Mouse (Mus musculus) Muller cell, postnatal 12 days (primary cell): ENCODE measurements at regions not wholly inside any gene's neighbourhood (a gene's known extent, or its start where the extent isn't known, plus 50 kb on each side); places are given as distances from the start of the nearest gene placed in this dataset.
A peak's percentile ranks its signal among the peaks of the same experiment; 100 is the strongest.

ENCODE experiments used
- DNase-seq: peaks from one replicate; pipeline ENCODE4 v3.0.0-alpha.2; 2015; ENCODE audit errors: inconsistent ontology term

DNA sequence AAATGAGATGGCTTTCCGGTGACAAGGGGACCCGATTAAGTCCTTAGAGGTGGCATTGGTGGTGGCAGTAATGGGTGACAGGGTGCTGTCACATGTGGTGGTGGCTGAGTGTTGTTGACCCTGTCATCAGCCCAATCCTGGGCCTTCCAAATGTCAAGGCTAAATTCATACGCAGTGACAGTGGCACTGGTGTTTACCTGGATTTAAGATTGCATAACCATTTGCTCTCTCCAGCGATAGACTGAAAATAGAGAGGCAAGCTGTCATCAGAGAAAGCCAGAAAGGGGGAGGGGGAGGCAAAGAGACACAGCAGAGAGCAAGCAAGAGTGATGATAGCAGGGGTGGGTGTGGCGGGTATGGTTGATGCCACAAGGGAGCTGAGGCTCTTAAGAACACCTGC is 215.1 kb downstream of the Suds3 start:
- no peak for DNase-seq

DNA sequence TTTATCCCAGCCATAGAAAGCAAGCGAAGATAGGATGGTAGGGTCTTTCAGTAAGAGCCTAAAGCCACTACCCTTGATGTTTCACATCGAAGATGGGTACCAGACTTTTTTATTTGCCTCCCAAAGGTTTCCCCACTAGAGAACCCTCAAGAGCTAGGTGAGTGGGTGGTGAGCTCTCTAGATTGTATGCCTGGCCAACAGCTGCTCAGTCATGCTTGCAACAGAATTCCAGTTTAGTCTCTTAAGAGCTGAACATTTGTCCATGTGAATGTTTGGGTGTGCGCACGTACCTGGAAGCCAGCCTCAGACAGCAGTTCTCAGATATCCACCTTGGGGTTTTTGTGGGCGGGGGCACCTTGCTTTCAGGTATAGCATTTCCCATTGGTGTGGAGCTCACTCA is 218.5 kb downstream of the Suds3 start:
- DNase-seq: no peak

GRCm38 (mm10) chr5:116895036-116895783 is 220.7 kb downstream of the Suds3 start:
- DNase-seq: peak; percentile 1

- no peak for DNase-seq
These were observed 221.3 kb downstream of the Suds3 start for GRCm38 (mm10) chr5:116894575-116894974.

GRCm38 (mm10) chr5:116892877-116893276 is 223.0 kb downstream of the Suds3 start:
- no peak for DNase-seq

DNA sequence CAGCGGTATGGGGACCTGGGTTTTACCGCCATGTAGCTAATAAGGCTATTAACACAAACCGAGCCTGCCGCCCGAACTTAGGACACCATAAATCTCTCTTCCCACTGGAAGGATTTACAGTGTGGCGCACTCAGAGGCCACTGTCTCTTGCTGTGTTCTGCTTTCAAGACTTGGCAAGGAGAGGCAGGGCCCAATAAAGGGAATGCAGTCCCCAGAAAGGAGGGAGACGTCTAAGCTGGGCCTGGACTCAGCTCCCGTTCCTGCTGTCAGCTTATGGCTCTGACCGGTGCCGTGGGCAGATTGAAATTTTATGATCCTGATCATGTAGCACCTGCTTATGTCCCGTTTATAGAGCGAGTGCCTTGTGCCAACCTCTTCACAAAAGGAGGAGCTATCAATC is 226.7 kb downstream of the Suds3 start:
- no peak for DNase-seq

DNA sequence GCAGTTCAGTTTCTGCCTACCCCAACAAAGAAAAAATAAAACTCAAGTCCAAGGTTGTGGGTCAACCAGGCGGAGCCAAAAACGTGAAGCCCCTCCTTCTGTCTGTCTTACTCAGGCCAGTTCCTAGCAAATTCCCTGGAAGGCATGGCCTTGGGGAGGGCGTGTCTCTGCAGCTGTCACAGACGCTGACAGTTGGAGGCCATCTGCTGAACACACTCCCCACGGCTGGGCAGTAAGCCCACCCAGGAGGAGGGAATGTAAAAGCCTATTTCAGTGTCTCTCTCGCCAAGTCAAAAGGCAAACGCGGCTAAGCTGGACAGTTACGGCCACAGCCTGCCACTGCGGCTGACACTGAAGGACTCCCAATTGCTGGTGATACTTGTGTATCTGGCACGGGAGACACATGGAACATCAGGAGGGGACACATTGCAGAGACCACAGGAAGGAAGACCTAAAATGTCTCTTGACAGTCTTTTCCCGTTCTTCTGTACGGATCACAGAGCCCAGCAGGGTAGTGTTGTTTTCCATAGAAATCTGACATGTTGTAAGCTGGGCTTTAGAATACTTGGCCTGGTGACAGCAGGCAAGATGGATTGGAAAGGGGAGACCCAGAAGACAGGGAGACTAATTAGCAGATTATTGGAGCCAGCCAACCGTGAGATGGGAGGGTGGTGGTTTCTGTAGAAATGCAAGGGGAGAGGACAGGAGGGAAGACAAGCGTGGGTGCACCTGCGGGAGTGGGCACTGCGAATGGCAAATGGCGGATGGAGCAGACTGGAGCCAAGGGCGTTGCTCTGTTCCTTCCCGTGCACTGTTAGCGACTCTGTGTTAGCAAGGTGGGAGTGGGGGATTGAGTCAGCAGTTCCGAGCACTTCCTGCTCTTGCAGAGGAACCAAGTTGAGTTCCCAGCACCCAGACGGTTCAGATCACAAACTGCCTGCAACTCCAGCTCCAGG is 229.5 kb downstream of the Suds3 start:
- peak; percentile 1 for DNase-seq

GRCm38 (mm10) chr5:116879761-116880160 is 236.2 kb downstream of the Suds3 start:
- no peak for DNase-seq

DNA sequence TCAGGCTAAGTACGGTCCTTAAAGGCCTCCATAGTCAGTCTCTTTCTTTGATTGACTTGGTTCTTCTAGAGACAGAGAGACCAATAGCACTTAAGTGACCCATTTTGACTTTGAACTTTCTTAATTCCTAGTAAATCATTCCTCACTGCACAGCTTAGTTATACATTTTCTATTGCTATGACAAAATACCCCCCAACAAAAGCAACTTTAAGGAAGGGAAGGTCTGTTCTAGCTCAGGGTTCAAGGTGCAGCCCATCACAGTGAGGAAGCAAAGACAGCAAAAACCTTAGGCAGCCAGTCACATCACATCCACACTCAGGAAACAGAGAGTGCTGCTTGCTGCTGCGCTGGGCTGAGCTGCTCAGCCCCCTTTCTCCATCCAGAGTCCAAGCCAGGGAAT is 241.0 kb downstream of the Suds3 start:
- DNase-seq: no peak

DNA sequence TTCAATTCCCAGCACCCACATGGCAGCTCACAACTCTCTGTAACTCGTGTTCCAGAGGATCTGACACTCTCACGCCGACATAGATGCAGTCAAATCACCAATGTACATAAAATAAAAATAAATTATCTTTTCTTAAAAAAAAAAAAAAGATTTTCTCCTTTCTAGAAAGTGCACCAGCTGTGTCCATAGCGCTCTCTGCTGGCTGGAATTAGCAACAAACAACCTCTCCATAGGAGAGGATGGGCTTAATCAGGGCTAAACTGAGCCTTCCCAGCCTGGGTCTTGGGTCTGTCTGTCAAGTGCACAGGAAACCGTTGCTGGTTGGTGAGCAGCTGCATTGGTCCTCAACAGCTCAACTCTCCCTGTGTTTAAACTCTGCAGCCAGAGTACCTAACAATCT is 247.8 kb downstream of the Suds3 start:
- DNase-seq: no peak

GRCm38 (mm10) chr5:116864275-116864674 is 251.6 kb downstream of the Suds3 start:
- DNase-seq: no peak

GRCm38 (mm10) chr5:116852691-116853090 is 261.1 kb upstream of the Srrm4 start:
- DNase-seq: no peak

DNA sequence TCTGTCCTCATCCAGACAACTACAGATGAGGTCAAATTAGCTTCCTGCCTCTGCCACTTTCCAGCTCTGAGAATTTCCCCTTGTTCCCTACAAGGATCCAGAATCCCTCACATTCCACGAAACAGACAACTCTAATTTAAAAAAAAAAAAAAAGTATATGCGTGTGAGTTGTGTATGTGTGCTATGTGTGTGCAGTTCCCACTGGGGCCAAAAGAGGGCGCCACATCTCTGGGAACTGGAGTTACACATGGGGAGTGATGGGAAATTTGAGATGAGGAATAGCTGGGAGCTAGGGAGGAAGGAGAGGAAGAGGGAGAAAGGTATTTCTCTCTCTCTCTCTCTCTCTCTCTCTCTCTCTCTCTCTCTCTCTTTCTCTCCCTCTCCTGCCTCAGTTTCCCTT is 240.3 kb upstream of the Srrm4 start:
- DNase-seq: no peak

DNA sequence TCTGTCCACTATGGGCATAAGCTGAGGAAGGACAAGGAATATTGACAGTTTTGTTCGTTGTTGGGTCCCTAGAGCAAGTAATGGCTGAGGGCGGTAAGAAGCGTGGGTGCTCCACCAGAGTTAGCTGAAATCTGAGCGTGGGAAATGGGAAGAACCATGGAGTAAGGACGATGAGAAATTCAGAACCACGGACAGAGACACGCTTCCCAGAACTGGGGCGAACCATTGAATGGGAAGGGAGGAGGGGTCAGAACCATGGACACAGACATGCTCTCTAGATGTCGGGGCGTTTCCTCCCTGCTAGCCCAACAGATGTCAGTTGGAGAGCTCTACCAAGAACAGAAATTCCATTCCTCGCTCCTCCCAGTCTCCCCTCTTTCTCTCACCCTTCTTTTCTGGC is 238.2 kb upstream of the Srrm4 start:
- peak; percentile 63 for DNase-seq

DNA sequence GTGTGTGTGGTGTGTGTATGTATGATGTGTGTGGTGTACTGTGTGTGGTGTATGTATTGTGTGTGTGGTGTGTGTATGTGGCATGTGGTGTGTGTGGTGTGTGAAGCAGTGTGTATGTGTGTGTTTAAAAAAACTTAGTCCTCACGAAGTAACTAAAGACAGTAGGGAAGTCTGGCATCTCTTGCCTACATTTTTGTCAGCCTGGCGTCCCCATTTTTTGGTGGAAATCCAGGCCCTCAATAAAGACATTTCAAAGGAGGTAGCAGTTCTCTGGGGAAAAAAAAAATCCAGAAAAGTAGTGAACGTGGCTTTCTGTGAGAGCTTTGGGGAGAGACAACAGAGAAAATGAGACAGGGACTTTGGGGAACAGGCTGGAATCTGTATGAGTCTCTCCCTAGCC is 231.6 kb upstream of the Srrm4 start:
- no peak for DNase-seq

GRCm38 (mm10) chr5:116822141-116822540 is 230.5 kb upstream of the Srrm4 start:
- DNase-seq: no peak

DNA sequence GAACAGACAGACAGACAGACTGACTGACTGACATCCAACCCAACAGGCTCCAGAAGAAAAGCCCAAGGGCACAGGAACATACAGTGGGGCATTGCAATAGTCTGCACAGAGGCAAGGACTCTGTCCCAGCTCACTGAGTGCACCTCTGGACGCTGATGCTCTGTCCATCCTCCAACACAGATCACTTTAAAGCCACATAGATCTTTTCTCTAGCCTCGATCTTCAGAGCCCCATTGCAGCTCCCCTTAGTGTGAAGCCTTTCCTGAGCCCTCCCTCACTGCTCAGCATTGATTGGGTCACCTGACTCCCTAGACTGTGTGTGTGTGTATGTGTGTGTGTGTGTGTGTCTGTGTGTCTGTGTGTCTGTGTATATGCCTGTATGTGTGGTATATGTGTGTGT is 218.2 kb upstream of the Srrm4 start:
- DNase-seq: no peak

DNA sequence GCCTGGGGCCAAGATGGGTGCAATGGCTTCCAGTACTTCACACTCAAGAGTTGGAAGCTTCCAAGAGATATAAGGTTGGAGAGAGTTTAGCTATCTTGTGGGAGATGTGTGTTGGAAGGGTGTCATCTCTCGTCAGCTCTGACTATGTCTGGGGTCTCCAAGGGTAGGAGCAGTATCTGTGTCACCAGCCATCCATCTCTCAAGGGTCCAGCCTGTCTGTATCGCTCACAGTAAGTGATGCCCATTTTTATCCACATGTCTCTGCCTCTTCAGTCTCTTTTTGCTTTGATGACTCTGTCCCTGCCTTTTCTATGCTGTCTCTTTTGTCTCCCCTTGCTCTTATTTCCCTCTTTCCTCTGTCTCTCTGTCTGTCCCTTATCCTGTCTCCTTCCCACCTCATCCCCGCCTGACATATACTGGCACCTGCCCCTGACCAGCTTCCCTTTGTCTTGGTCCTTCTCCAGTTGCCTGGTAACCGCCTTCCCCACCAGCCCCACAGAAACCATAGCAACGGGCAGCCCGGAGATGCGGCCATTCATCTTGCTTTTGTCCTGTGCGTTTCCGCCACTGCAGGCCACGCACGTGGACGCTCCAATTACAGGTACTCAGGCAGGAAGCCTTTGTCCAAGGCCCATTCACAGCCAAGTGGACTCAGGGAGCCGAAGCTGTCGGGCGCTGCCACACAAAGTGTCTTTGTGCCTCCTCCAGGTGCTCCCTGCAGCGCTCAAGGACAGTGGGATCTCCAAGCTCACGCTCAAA is 217.6 kb upstream of the Srrm4 start:
- no peak for DNase-seq

DNA sequence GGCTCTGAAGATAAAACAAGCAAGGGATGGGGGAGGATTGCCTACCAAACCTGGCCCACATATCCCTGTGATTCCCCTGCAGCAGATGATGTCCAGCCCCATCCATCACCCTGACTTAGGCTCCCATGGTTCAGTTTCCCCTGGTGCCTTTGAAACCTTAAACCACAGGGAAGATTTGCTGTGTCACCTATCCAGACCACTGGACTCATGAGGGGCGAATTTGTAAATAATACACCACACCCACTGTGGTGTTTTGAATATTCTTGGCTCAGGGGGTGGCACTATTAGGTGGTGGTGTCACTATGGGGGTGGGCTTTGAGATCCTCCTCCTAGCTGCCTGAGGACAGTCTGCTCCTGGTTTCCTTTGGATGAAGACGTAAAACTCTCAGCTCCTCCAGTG is 205.8 kb upstream of the Srrm4 start:
- no peak for DNase-seq

DNA sequence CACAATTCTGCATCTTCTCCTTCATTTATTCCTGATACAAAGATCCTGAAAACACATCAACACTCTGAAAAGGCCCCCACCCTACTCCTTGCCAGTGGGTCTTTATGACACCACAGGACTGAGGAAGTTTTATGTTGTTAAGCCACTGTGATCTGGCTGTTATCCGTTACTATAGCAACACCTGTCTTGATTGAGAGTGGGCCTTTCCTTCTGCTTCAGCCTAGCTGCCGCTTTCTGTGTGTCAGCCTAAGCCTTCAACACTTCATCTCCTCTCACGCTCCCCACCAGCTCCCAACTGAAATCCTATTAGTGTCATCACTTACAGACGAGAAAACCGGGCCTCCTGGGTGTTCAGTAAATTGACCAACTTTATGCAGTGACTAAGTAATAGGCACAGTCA is 203.6 kb upstream of the Srrm4 start:
- DNase-seq: no peak

DNA sequence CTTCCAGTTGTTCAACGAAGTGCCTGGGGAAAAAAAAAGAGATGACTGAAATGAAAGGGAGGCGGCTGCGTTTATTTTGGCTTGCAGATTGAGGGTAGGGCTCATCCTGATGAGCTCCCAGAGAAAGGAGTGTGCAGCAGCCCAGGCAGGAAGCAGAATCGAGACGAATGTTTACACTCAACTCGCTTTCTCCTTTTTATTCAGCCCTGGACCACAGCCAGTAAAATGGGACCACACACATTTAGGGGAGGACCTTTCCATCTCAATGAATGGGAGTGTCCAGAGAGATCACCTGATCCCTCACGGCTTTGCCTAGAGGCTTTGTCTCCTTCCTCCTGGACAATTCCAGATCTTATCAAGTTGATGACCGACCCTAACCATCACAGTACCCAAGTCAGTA is 198.8 kb upstream of the Srrm4 start:
- no peak for DNase-seq

DNA sequence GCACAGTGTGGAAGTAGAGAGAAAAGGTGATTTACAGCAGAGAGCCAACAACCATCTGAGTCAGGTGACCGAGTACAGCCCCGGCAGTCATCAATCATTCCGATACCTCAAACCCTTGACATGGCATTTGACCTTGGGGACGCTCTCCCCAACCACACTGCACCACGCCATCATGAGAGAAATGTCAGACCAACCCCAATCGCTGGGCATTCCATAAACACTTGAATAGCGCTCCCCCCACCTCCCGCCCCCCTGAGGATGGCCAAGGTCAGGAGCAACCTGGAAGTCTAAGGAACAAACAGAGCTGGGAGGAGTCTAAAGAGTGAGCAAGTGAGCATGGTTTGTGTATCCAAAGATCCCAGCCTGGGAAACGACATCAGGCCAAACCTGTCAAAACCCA is 198.2 kb upstream of the Srrm4 start:
- no peak for DNase-seq
